Mouse (Mus musculus): ENCODE results near the gene Cinp. TPM values are rescaled to one million over a fixed set of nuclear protein-coding genes. Genes with fewer than 3 reads are reported as not detected.

Gene Cinp
- total RNA-seq (2017) = 22.7 to 35.9 TPM (median 27.8 TPM) in 3 replicates

- ATAC-seq (replicated peaks; ENCODE audit: insufficient number of reproducible peaks, low FRiP score, low TSS enrichment, poor library complexity, severe bottlenecking) = peak; percentile 97
Observed at GRCm38 (mm10) chr12:110889036-110890020, at the start of gene Cinp, which contains the start of gene Tecpr2. Gene Cinp (minus strand): TSS chr12:110889145. Gene Tecpr2 (plus strand): TSS chr12:110889264.

- ATAC-seq (replicated peaks; ENCODE audit: insufficient number of reproducible peaks, low FRiP score, low TSS enrichment, poor library complexity, severe bottlenecking) = no peak
Observed at GRCm38 (mm10) chr12:110937496-110937895, 48.6 kb upstream of the Cinp start.

GRCm38 (mm10) chr12:110935983-110936620, 47.2 kb upstream of the Cinp start:
- no peak for ATAC-seq (replicated peaks; ENCODE audit: insufficient number of reproducible peaks, low FRiP score, low TSS enrichment, poor library complexity, severe bottlenecking)

GRCm38 (mm10) chr12:110932820-110933219, 43.9 kb upstream of the Cinp start:
- ATAC-seq (replicated peaks; ENCODE audit: insufficient number of reproducible peaks, low FRiP score, low TSS enrichment, poor library complexity, severe bottlenecking) = no peak

- no peak for ATAC-seq (replicated peaks; ENCODE audit: insufficient number of reproducible peaks, low FRiP score, low TSS enrichment, poor library complexity, severe bottlenecking)
Observed at GRCm38 (mm10) chr12:110921572-110921971, 32.6 kb upstream of the Cinp start.

GRCm38 (mm10) chr12:110920254-110920653, 31.3 kb upstream of the Cinp start:
- ATAC-seq (replicated peaks; ENCODE audit: insufficient number of reproducible peaks, low FRiP score, low TSS enrichment, poor library complexity, severe bottlenecking) = no peak

- ATAC-seq (replicated peaks; ENCODE audit: insufficient number of reproducible peaks, low FRiP score, low TSS enrichment, poor library complexity, severe bottlenecking) = no peak
Observed at GRCm38 (mm10) chr12:110915761-110916160, 26.8 kb upstream of the Cinp start.

- ATAC-seq (replicated peaks; ENCODE audit: insufficient number of reproducible peaks, low FRiP score, low TSS enrichment, poor library complexity, severe bottlenecking) = no peak
Observed at GRCm38 (mm10) chr12:110909962-110910361, 21.0 kb upstream of the Cinp start.

- ATAC-seq (replicated peaks; ENCODE audit: insufficient number of reproducible peaks, low FRiP score, low TSS enrichment, poor library complexity, severe bottlenecking) = no peak
Observed at GRCm38 (mm10) chr12:110907845-110908244, 18.9 kb upstream of the Cinp start.

- no peak for ATAC-seq (replicated peaks; ENCODE audit: insufficient number of reproducible peaks, low FRiP score, low TSS enrichment, poor library complexity, severe bottlenecking)
Observed at GRCm38 (mm10) chr12:110903536-110903935, 14.6 kb upstream of the Cinp start.

- ATAC-seq (replicated peaks; ENCODE audit: insufficient number of reproducible peaks, low FRiP score, low TSS enrichment, poor library complexity, severe bottlenecking) = no peak
Observed at GRCm38 (mm10) chr12:110902106-110902505, 13.2 kb upstream of the Cinp start.

GRCm38 (mm10) chr12:110891887-110892286, 2.9 kb upstream of the Cinp start:
- no peak for ATAC-seq (replicated peaks; ENCODE audit: insufficient number of reproducible peaks, low FRiP score, low TSS enrichment, poor library complexity, severe bottlenecking)

- ATAC-seq (replicated peaks; ENCODE audit: insufficient number of reproducible peaks, low FRiP score, low TSS enrichment, poor library complexity, severe bottlenecking) = peak; percentile 23
Observed at GRCm38 (mm10) chr12:110888606-110889005, 339 bp downstream of the Cinp start.

GRCm38 (mm10) chr12:110888106-110888505, 839 bp downstream of the Cinp start:
- ATAC-seq (replicated peaks; ENCODE audit: insufficient number of reproducible peaks, low FRiP score, low TSS enrichment, poor library complexity, severe bottlenecking) = no peak

GRCm38 (mm10) chr12:110885251-110885650, 3.7 kb downstream of the Cinp start:
- no peak for ATAC-seq (replicated peaks; ENCODE audit: insufficient number of reproducible peaks, low FRiP score, low TSS enrichment, poor library complexity, severe bottlenecking)

- ATAC-seq (replicated peaks; ENCODE audit: insufficient number of reproducible peaks, low FRiP score, low TSS enrichment, poor library complexity, severe bottlenecking) = no peak
Observed at GRCm38 (mm10) chr12:110882291-110882690, 6.7 kb downstream of the Cinp start.

GRCm38 (mm10) chr12:110875351-110875750, 13.6 kb downstream of the Cinp start:
- no peak for ATAC-seq (replicated peaks; ENCODE audit: insufficient number of reproducible peaks, low FRiP score, low TSS enrichment, poor library complexity, severe bottlenecking)

- ATAC-seq (replicated peaks; ENCODE audit: insufficient number of reproducible peaks, low FRiP score, low TSS enrichment, poor library complexity, severe bottlenecking) = no peak
Observed at GRCm38 (mm10) chr12:110871247-110871646, 17.7 kb downstream of the Cinp start.

- ATAC-seq (replicated peaks; ENCODE audit: insufficient number of reproducible peaks, low FRiP score, low TSS enrichment, poor library complexity, severe bottlenecking) = no peak
Observed at GRCm38 (mm10) chr12:110870107-110870506, 18.8 kb downstream of the Cinp start.

GRCm38 (mm10) chr12:110865989-110866388, 23.0 kb downstream of the Cinp start:
- ATAC-seq (replicated peaks; ENCODE audit: insufficient number of reproducible peaks, low FRiP score, low TSS enrichment, poor library complexity, severe bottlenecking) = no peak
